Mouse (Mus musculus): Measurements from ENCODE around the gene Cacna2d2.

GRCm38 (mm10) chr9:107490625-107491024 is 91.2 kb downstream of the Cacna2d2 start:
- no peak for TF ChIP-seq CTCF (IDR thresholded peaks at IDR 0.05; ENCODE audit: insufficient read depth, low read length)
- TF ChIP-seq POLR2A (IDR thresholded peaks at IDR 0.05; ENCODE audit: borderline replicate concordance, extremely low read depth, low read depth, low read length), result no peak
